Mouse (Mus musculus): Measurements from ENCODE around the gene Iqschfp. TPM values are rescaled to one million over a fixed set of nuclear protein-coding genes. Genes with fewer than 3 reads are reported as not detected.

The Iqschfp gene
- total and polyA plus RNA-seq, 2 experiments: not detected

GRCm38 (mm10) chr3:68412262-68412661 lies 520.2 kb downstream of the Iqschfp start:
- WGBS: 68% methylated on average over 3 of the region's 3 CpGs
- Histone ChIP-seq H3K4me1 (ENCODE audit: control insufficient read depth, insufficient read depth, low read length) (no peaks in the 10 kb centered on the region), H3K27me3 (ENCODE audit: control insufficient read depth, insufficient read depth, low read length) (no peaks in the 10 kb centered on the region), H3K79me2 (ENCODE audit: control insufficient read depth, insufficient read depth, low read length) (no peaks in the 10 kb centered on the region), H3K36me3 (ENCODE audit: control insufficient read depth, insufficient read depth, low read length) (no peaks in the 10 kb centered on the region), H3K4me3 (ENCODE audit: insufficient read depth, low read depth, low read length) (no peak overlapping the region), H3K27ac (replicated peaks; ENCODE audit: insufficient read depth, low read depth, low read length) (no peak overlapping the region), H3K9ac (ENCODE audit: low read depth, low read length) (no peak overlapping the region)
- DNase-seq (ENCODE audit: extremely low read depth, low read depth, low spot score): no peak
- TF ChIP-seq POLR2A (IDR thresholded peaks at IDR 0.05; ENCODE audit: extremely low read depth, insufficient read depth, low read length) (no peak), CTCF (IDR thresholded peaks at IDR 0.05; ENCODE audit: low read depth, low read length) (no peak)

- H3K79me2 ChIP-seq (ENCODE audit: control insufficient read depth, insufficient read depth, low read length): no peaks in the 10 kb centered on the region
- TF ChIP-seq CTCF (IDR thresholded peaks at IDR 0.05; ENCODE audit: low read depth, low read length): no peak
- TF ChIP-seq POLR2A (IDR thresholded peaks at IDR 0.05; ENCODE audit: extremely low read depth, insufficient read depth, low read length): no peak
- H3K27ac ChIP-seq (replicated peaks; ENCODE audit: insufficient read depth, low read depth, low read length): no peak overlapping the region
- H3K4me1 ChIP-seq (ENCODE audit: control insufficient read depth, insufficient read depth, low read length): no peaks in the 10 kb centered on the region
- H3K4me3 ChIP-seq (ENCODE audit: insufficient read depth, low read depth, low read length): no peak overlapping the region
- no peak for DNase-seq (ENCODE audit: extremely low read depth, low read depth, low spot score)
- no peaks in the 10 kb centered on the region for H3K36me3 ChIP-seq (ENCODE audit: control insufficient read depth, insufficient read depth, low read length)
- WGBS: 90% methylated on average over 4 of the region's 4 CpGs
- H3K27me3 ChIP-seq (ENCODE audit: control insufficient read depth, insufficient read depth, low read length): no peaks in the 10 kb centered on the region
- H3K9ac ChIP-seq (ENCODE audit: low read depth, low read length): no peak overlapping the region
Observed at GRCm38 (mm10) chr3:68419792-68420191, 527.8 kb downstream of the Iqschfp start.

GRCm38 (mm10) chr3:68420927-68421326 lies 528.9 kb downstream of the Iqschfp start:
- WGBS: 76% methylated on average over 2 of the region's 2 CpGs
- DNase-seq (ENCODE audit: extremely low read depth, low read depth, low spot score): no peak
- H3K27ac ChIP-seq (replicated peaks; ENCODE audit: insufficient read depth, low read depth, low read length): no peak overlapping the region
- no peaks in the 10 kb centered on the region for H3K4me1 ChIP-seq (ENCODE audit: control insufficient read depth, insufficient read depth, low read length)
- no peak overlapping the region for H3K4me3 ChIP-seq (ENCODE audit: insufficient read depth, low read depth, low read length)
- H3K9ac ChIP-seq (ENCODE audit: low read depth, low read length): no peak overlapping the region
- no peaks in the 10 kb centered on the region for H3K36me3 ChIP-seq (ENCODE audit: control insufficient read depth, insufficient read depth, low read length)
- H3K27me3 ChIP-seq (ENCODE audit: control insufficient read depth, insufficient read depth, low read length): no peaks in the 10 kb centered on the region
- no peaks in the 10 kb centered on the region for H3K79me2 ChIP-seq (ENCODE audit: control insufficient read depth, insufficient read depth, low read length)
- no peak for TF ChIP-seq POLR2A (IDR thresholded peaks at IDR 0.05; ENCODE audit: extremely low read depth, insufficient read depth, low read length)
- TF ChIP-seq CTCF (IDR thresholded peaks at IDR 0.05; ENCODE audit: low read depth, low read length): no peak

- DNase-seq (ENCODE audit: extremely low read depth, low read depth, low spot score): no peak
- H3K9ac ChIP-seq (ENCODE audit: low read depth, low read length): no peak overlapping the region
- 93% methylated on average over 2 of the region's 2 CpGs for WGBS
- no peaks in the 10 kb centered on the region for H3K36me3 ChIP-seq (ENCODE audit: control insufficient read depth, insufficient read depth, low read length)
- H3K27ac ChIP-seq (replicated peaks; ENCODE audit: insufficient read depth, low read depth, low read length): no peak overlapping the region
- TF ChIP-seq CTCF (IDR thresholded peaks at IDR 0.05; ENCODE audit: low read depth, low read length) (no peak), POLR2A (IDR thresholded peaks at IDR 0.05; ENCODE audit: extremely low read depth, insufficient read depth, low read length) (no peak)
- no peaks in the 10 kb centered on the region for H3K27me3 ChIP-seq (ENCODE audit: control insufficient read depth, insufficient read depth, low read length)
- H3K4me3 ChIP-seq (ENCODE audit: insufficient read depth, low read depth, low read length): no peak overlapping the region
- H3K79me2 ChIP-seq (ENCODE audit: control insufficient read depth, insufficient read depth, low read length): no peaks in the 10 kb centered on the region
- no peaks in the 10 kb centered on the region for H3K4me1 ChIP-seq (ENCODE audit: control insufficient read depth, insufficient read depth, low read length)
Observed at GRCm38 (mm10) chr3:68421849-68422248, 529.8 kb downstream of the Iqschfp start.

GRCm38 (mm10) chr3:68428081-68428480 lies 536.0 kb downstream of the Iqschfp start:
- WGBS: 81% methylated on average over 5 of the region's 5 CpGs
- no peak overlapping the region for H3K4me3 ChIP-seq (ENCODE audit: insufficient read depth, low read depth, low read length)
- H3K9ac ChIP-seq (ENCODE audit: low read depth, low read length): no peak overlapping the region
- no peaks in the 10 kb centered on the region for H3K4me1 ChIP-seq (ENCODE audit: control insufficient read depth, insufficient read depth, low read length)
- no peaks in the 10 kb centered on the region for H3K79me2 ChIP-seq (ENCODE audit: control insufficient read depth, insufficient read depth, low read length)
- no peaks in the 10 kb centered on the region for H3K36me3 ChIP-seq (ENCODE audit: control insufficient read depth, insufficient read depth, low read length)
- TF ChIP-seq CTCF (IDR thresholded peaks at IDR 0.05; ENCODE audit: low read depth, low read length) (no peak), POLR2A (IDR thresholded peaks at IDR 0.05; ENCODE audit: extremely low read depth, insufficient read depth, low read length) (no peak)
- no peak overlapping the region for H3K27ac ChIP-seq (replicated peaks; ENCODE audit: insufficient read depth, low read depth, low read length)
- no peaks in the 10 kb centered on the region for H3K27me3 ChIP-seq (ENCODE audit: control insufficient read depth, insufficient read depth, low read length)
- DNase-seq (ENCODE audit: extremely low read depth, low read depth, low spot score): no peak

GRCm38 (mm10) chr3:68434435-68434834 lies 542.4 kb downstream of the Iqschfp start:
- H3K36me3 ChIP-seq (ENCODE audit: control insufficient read depth, insufficient read depth, low read length): no peaks in the 10 kb centered on the region
- no peak for DNase-seq (ENCODE audit: extremely low read depth, low read depth, low spot score)
- H3K9ac ChIP-seq (ENCODE audit: low read depth, low read length): no peak overlapping the region
- no peaks in the 10 kb centered on the region for H3K4me1 ChIP-seq (ENCODE audit: control insufficient read depth, insufficient read depth, low read length)
- H3K79me2 ChIP-seq (ENCODE audit: control insufficient read depth, insufficient read depth, low read length): no peaks in the 10 kb centered on the region
- H3K27me3 ChIP-seq (ENCODE audit: control insufficient read depth, insufficient read depth, low read length): no peaks in the 10 kb centered on the region
- 73% methylated on average over 7 of the region's 7 CpGs for WGBS
- H3K27ac ChIP-seq (replicated peaks; ENCODE audit: insufficient read depth, low read depth, low read length): no peak overlapping the region
- TF ChIP-seq CTCF (IDR thresholded peaks at IDR 0.05; ENCODE audit: low read depth, low read length) (no peak), POLR2A (IDR thresholded peaks at IDR 0.05; ENCODE audit: extremely low read depth, insufficient read depth, low read length) (no peak)
- H3K4me3 ChIP-seq (ENCODE audit: insufficient read depth, low read depth, low read length): no peak overlapping the region
